Mouse (Mus musculus): Measurements from ENCODE around the gene Rab6b. TPM values are rescaled to one million over a fixed set of nuclear protein-coding genes. Genes with fewer than 3 reads are reported as not detected.

The Rab6b gene
- total and polyA plus RNA-seq, 3 experiments, result 0.04 to 0.19 TPM; not detected in 1

GRCm38 (mm10) chr9:103124746-103125145, 13.2 kb downstream of the Rab6b start:
- DNase-seq (ENCODE audit: extremely low read depth), result no peak
- H3K4me3 ChIP-seq (replicated peaks in 1 of 3; ENCODE audit: low read depth in 2 of 3, low read length in 2 of 3, poor library complexity in 1 of 3), result no peak overlapping the region
- no peak overlapping the region for H3K4me2 ChIP-seq (ENCODE audit: insufficient read depth, low read depth, poor library complexity, severe bottlenecking)
- no peaks in the 10 kb centered on the region for H3K36me3 ChIP-seq (replicated peaks in 1 of 2; ENCODE audit: control insufficient read depth in 1 of 2, insufficient read depth in 1 of 2, low read length in 1 of 2)
- H3K9ac ChIP-seq (ENCODE audit: insufficient read depth, low read depth), result no peak overlapping the region
- no peaks in the 10 kb centered on the region for H3K79me2 ChIP-seq (replicated peaks; ENCODE audit: control insufficient read depth, extremely low read depth, insufficient read depth, poor library complexity, severe bottlenecking)
- dilution Hi-C loops (cut with MboI; ENCODE audit: extremely low pct_ligation_motif_present, extremely low pct_unique_long_range_greater_than_20kb, low sequenced_read_pairs), result no loop called here
- no peaks in the 10 kb centered on the region for H3K27me3 ChIP-seq (replicated peaks)
- TF ChIP-seq UBTF (IDR thresholded peaks at IDR 0.05; ENCODE audit: low read depth, low read length), result no peak
- TF ChIP-seq MAFK (IDR thresholded peaks at IDR 0.05; ENCODE audit: insufficient replicate concordance, low read length), result no peak
- no peak for TF ChIP-seq JUND (conservative IDR thresholded peaks at IDR 0.05; ENCODE audit: low read depth, low read length)
- TF ChIP-seq SIN3A (IDR thresholded peaks at IDR 0.05; ENCODE audit: low read length), result no peak
- TF ChIP-seq ETS1 (conservative IDR thresholded peaks at IDR 0.05; ENCODE audit: low read depth, low read length), result no peak
- no peak for TF ChIP-seq MEF2A (IDR thresholded peaks at IDR 0.05; ENCODE audit: borderline replicate concordance, low read depth, low read length)
- TF ChIP-seq ZNF384 (IDR thresholded peaks at IDR 0.05; ENCODE audit: low read depth, low read length), result no peak
- TF ChIP-seq USF1 (IDR thresholded peaks at IDR 0.05; ENCODE audit: low read depth, low read length), result no peak
- TF ChIP-seq JUN (IDR thresholded peaks at IDR 0.05; ENCODE audit: insufficient read depth, low read depth, low read length), result no peak
- H3K9me3 ChIP-seq (replicated peaks; ENCODE audit: low read length), result peaks cover 2% of the 10 kb centered on the region
- in situ Hi-C loops (cut with MboI; ENCODE audit: low pct_ligation_motif_present, low pct_unique_long_range_greater_than_20kb, low sequenced_read_pairs), result no loop called here
- H3K4me1 ChIP-seq (ENCODE audit: control insufficient read depth in 1 of 2, insufficient read depth in 2 of 2), result no peaks in the 10 kb centered on the region
- no peak overlapping the region for H3K27ac ChIP-seq (ENCODE audit: insufficient read depth, low read depth)

- dilution Hi-C loops (cut with MboI; ENCODE audit: extremely low pct_ligation_motif_present, extremely low pct_unique_long_range_greater_than_20kb, low sequenced_read_pairs) (no loop called here), in situ Hi-C loops (cut with MboI; ENCODE audit: low pct_ligation_motif_present, low pct_unique_long_range_greater_than_20kb, low sequenced_read_pairs) (no loop called here)
- Histone ChIP-seq H3K9me3 (replicated peaks; ENCODE audit: low read length) (peaks cover 2% of the 10 kb centered on the region), H3K36me3 (replicated peaks in 1 of 2; ENCODE audit: control insufficient read depth in 1 of 2, insufficient read depth in 1 of 2, low read length in 1 of 2) (no peaks in the 10 kb centered on the region), H3K4me1 (ENCODE audit: control insufficient read depth in 1 of 2, insufficient read depth in 2 of 2) (peaks cover 21 to 38% of the 10 kb centered on the region in 2 experiments), H3K27ac (ENCODE audit: insufficient read depth, low read depth) (peak overlapping the region; percentile 0; the same call in 1 of the 2 replicates), H3K4me2 (ENCODE audit: insufficient read depth, low read depth, poor library complexity, severe bottlenecking) (no peak overlapping the region), H3K9ac (ENCODE audit: insufficient read depth, low read depth) (no peak overlapping the region), H3K79me2 (replicated peaks; ENCODE audit: control insufficient read depth, extremely low read depth, insufficient read depth, poor library complexity, severe bottlenecking) (no peaks in the 10 kb centered on the region), H3K27me3 (replicated peaks) (no peaks in the 10 kb centered on the region), H3K4me3 (replicated peaks in 1 of 3; ENCODE audit: low read depth in 2 of 3, low read length in 2 of 3, poor library complexity in 1 of 3) (no peak overlapping the region)
- no peak for DNase-seq (ENCODE audit: extremely low read depth)
- TF ChIP-seq POLR2A (IDR thresholded peaks at IDR 0.05; ENCODE audit: low read depth, low read length), result no peak
- no peak for TF ChIP-seq TBP (conservative IDR thresholded peaks at IDR 0.05; ENCODE audit: low read depth, low read length)
- no peak for TF ChIP-seq RAD21 (IDR thresholded peaks at IDR 0.05; ENCODE audit: low read depth, low read length)
- TF ChIP-seq CTCF (conservative IDR thresholded peaks at IDR 0.05 in 1 of 2, IDR thresholded peaks at IDR 0.05 in 1 of 2; ENCODE audit: low read depth in 2 of 2, low read length in 2 of 2), result no peak
- TF ChIP-seq ZKSCAN1 (IDR thresholded peaks at IDR 0.05; ENCODE audit: borderline replicate concordance, low read depth, low read length), result no peak
- peak; percentile 65; the same call in 1 of the 2 replicates for TF ChIP-seq MEF2A (IDR thresholded peaks at IDR 0.05; ENCODE audit: borderline replicate concordance, low read depth, low read length)
- peak; percentile 29; the same call in 1 of the 2 replicates for TF ChIP-seq TCF12 (IDR thresholded peaks at IDR 0.05; ENCODE audit: low read depth, low read length)
- TF ChIP-seq JUN (IDR thresholded peaks at IDR 0.05; ENCODE audit: insufficient read depth, low read depth, low read length), result no peak
- TF ChIP-seq MAX (IDR thresholded peaks at IDR 0.05; ENCODE audit: low read length), result no peak
- no peak for TF ChIP-seq SIN3A (IDR thresholded peaks at IDR 0.05; ENCODE audit: low read length)
- no peak for TF ChIP-seq POLR2AphosphoS2 (IDR thresholded peaks at IDR 0.05; ENCODE audit: low read depth, low read length)
- no peak for TF ChIP-seq KAT2A (IDR thresholded peaks at IDR 0.05; ENCODE audit: insufficient replicate concordance, low read length)
- TF ChIP-seq MAFK (IDR thresholded peaks at IDR 0.05; ENCODE audit: insufficient replicate concordance, low read length), result no peak
- TF ChIP-seq NRF1 (IDR thresholded peaks at IDR 0.05; ENCODE audit: low read depth, low read length), result no peak
- no peak for TF ChIP-seq RCOR1 (conservative IDR thresholded peaks at IDR 0.05; ENCODE audit: low read depth, low read length)
- TF ChIP-seq MYC (IDR thresholded peaks at IDR 0.05; ENCODE audit: low read depth, low read length), result no peak
- TF ChIP-seq MAZ (IDR thresholded peaks at IDR 0.05; ENCODE audit: low read depth, low read length), result no peak
- TF ChIP-seq ZNF384 (IDR thresholded peaks at IDR 0.05; ENCODE audit: low read depth, low read length), result peak; percentile 40; the same call in 1 of the 2 replicates
- no peak for TF ChIP-seq BHLHE40 (IDR thresholded peaks at IDR 0.05; ENCODE audit: low read depth, low read length)
- no peak for TF ChIP-seq CHD1 (IDR thresholded peaks at IDR 0.05; ENCODE audit: low read depth, low read length)
- no peak for TF ChIP-seq ZC3H11A (IDR thresholded peaks at IDR 0.05; ENCODE audit: low read depth, low read length)
- TF ChIP-seq SMC3 (IDR thresholded peaks at IDR 0.05; ENCODE audit: low read depth, low read length), result no peak
- no peak for TF ChIP-seq ZMIZ1 (IDR thresholded peaks at IDR 0.05; ENCODE audit: low read depth, low read length)
- TF ChIP-seq USF2 (conservative IDR thresholded peaks at IDR 0.05; ENCODE audit: low read depth, low read length), result no peak
- TF ChIP-seq ELF1 (IDR thresholded peaks at IDR 0.05; ENCODE audit: low read depth, low read length), result no peak
- TF ChIP-seq MXI1 (IDR thresholded peaks at IDR 0.05; ENCODE audit: low read depth, low read length), result no peak; the same call in 1 of the 2 replicates
- no peak for TF ChIP-seq CHD2 (IDR thresholded peaks at IDR 0.05; ENCODE audit: low read length)
- peak; percentile 51; the same call in 1 of the 2 replicates for TF ChIP-seq ETS1 (conservative IDR thresholded peaks at IDR 0.05; ENCODE audit: low read depth, low read length)
These were observed 22.0 kb downstream of the Rab6b start for GRCm38 (mm10) chr9:103133493-103134124.

Data from CH12.LX (cell line).